ENCODE assay signal across 19 mouse cellular contexts in genomic region chr1:138323076-138323630, GRCm38 (mm10). TPM values are rescaled to one million over a fixed set of nuclear protein-coding genes. Genes with fewer than 3 reads are reported as not detected.
A peak's percentile ranks its signal among the peaks of the same experiment; 100 is the strongest.
DNase-seq lines count a peak whose midpoint lies in the region; ATAC-seq lines count a peak whose summit lies in the region.
"Had no signal": no experiment of that assay in that cellular context is flagged by ENCODE, and none has a peak within 500 bp of the region (broad histone marks: within the 10 kb centered on the region; RNA-seq: fewer than 3 reads in every experiment).

No protein-coding gene starts in this region.

- H3K4me2 ChIP-seq in limb, embryonic 13.5 days (replicated peaks) = no peak overlapping the region
- H3K4me2 ChIP-seq: forebrain, embryonic 12.5 days; limb, embryonic 12.5 days had no signal

- H3K4me3 ChIP-seq in limb, embryonic 13.5 days = no peak overlapping the region
- H3K4me3 ChIP-seq in limb, embryonic 10.5 days = no peak overlapping the region
- H3K4me3 ChIP-seq: forebrain, embryonic 12.5 days; limb, embryonic 12.5 days had no signal

- no peak for DNase-seq in limb, embryonic 10.5 days (ENCODE audit: low spot score)
- peak; percentile 31 for DNase-seq in 416B (ENCODE audit: low read depth)
- DNase-seq in adrenal gland, adult 18-20 months (ENCODE audit: low spot score in 2 of 2) = no peak
- no peak for DNase-seq in thymus, postnatal 25 days
- DNase-seq in Muller cell, postnatal 12 days (ENCODE audit: inconsistent ontology term) = no peak
- DNase-seq: cerebellum, postnatal 25 days; kidney, postnatal 10 days; right cerebral cortex, adult 18-20 months had no signal

- WGBS in limb, embryonic 13.5 days = 89% methylated on average over 4 of the region's 4 CpGs
- WGBS in limb, embryonic 10.5 days = 86% methylated on average over 4 of the region's 4 CpGs

- no peak for ATAC-seq in limb, embryonic 13.5 days (ENCODE audit: low FRiP score, low read depth)
- ATAC-seq in common myeloid progenitor, adult 5-6 weeks (replicated peaks; ENCODE audit: low read depth, poor library complexity, severe bottlenecking) = peak; percentile 52
- peak; percentile 50; the same call in 1 of the 2 replicates for ATAC-seq in megakaryocyte-erythroid progenitor cell, adult 5-6 weeks (replicated peaks; ENCODE audit: low FRiP score, low TSS enrichment, poor library complexity, severe bottlenecking)
- ATAC-seq: inflammation-experienced regulatory T-cells, adult 6 months had no signal

- no peaks in the 10 kb centered on the region for H3K36me3 ChIP-seq in limb, embryonic 13.5 days
- no peaks in the 10 kb centered on the region for H3K36me3 ChIP-seq in limb, embryonic 10.5 days
- H3K36me3 ChIP-seq: forebrain, embryonic 12.5 days; limb, embryonic 12.5 days had no signal

- peaks cover 18% of the 10 kb centered on the region; the same call in 1 of the 2 replicates for H3K4me1 ChIP-seq in limb, embryonic 13.5 days
- peaks cover 19% of the 10 kb centered on the region for H3K4me1 ChIP-seq in limb, embryonic 10.5 days

- H3K9me3 ChIP-seq in limb, embryonic 13.5 days = no peaks in the 10 kb centered on the region
- no peaks in the 10 kb centered on the region for H3K9me3 ChIP-seq in limb, embryonic 10.5 days (replicated peaks)
- H3K9me3 ChIP-seq: forebrain, embryonic 12.5 days; limb, embryonic 12.5 days had no signal

- 0 out of 2 replicates have a peak overlapping the region, but pooled peaks have one; percentile 22 for H3K27ac ChIP-seq in limb, embryonic 13.5 days
- no peak overlapping the region for H3K27ac ChIP-seq in limb, embryonic 10.5 days
- H3K27ac ChIP-seq: forebrain, embryonic 12.5 days; limb, embryonic 12.5 days had no signal

- H3K27me3 ChIP-seq in limb, embryonic 13.5 days = no peaks in the 10 kb centered on the region
- H3K27me3 ChIP-seq in limb, embryonic 10.5 days (ENCODE audit: low read depth, poor library complexity, severe bottlenecking) = no peaks in the 10 kb centered on the region
- H3K27me3 ChIP-seq: forebrain, embryonic 12.5 days; limb, embryonic 12.5 days had no signal

- H3K9ac ChIP-seq in limb, embryonic 13.5 days = no peak overlapping the region
- H3K9ac ChIP-seq: forebrain, embryonic 12.5 days; limb, embryonic 12.5 days had no signal

RNA-seq across cellular contexts. Expression of gene Atp6v1g3, which starts 49.6 kb away (rescaled TPM):
- 0.51 and 0.84 TPM in 2 replicates for polyA plus RNA-seq in limb, embryonic 13.5 days (2015; fragmentation: Nextera tagmentation; extraction: Ambion mirVana)
- polyA plus RNA-seq in limb, embryonic 10.5 days (2016; fragmentation: Nextera tagmentation; extraction: Ambion mirVana) = 0.20 and 2.2 TPM in 2 replicates
- total RNA-seq in common myeloid progenitor, adult 5-6 weeks (2017) = not detected in 2 replicates
- total RNA-seq in megakaryocyte-erythroid progenitor cell, adult 5-6 weeks (2014; fragmentation: Nextera tagmentation) = not detected in 2 replicates
- not detected in 2 replicates for total RNA-seq in megakaryocyte-erythroid progenitor cell, adult 5-6 weeks (2017)
- not detected for total RNA-seq in adrenal gland, adult 18-20 months (2021)
- total RNA-seq: heart, adult 8-10 months; heart, postnatal 25 days had no signal
- polyA plus RNA-seq: forebrain, embryonic 12.5 days; neural tube, embryonic 14.5 days; stomach, embryonic 14.5 days; urinary bladder, adult 2 months had no signal
